Mouse (Mus musculus) cerebellum, postnatal 14 days (tissue): ENCODE measurements around the gene Rbfox1.
A peak's percentile ranks its signal among the peaks of the same experiment; 100 is the strongest.

ENCODE experiments used
- DNase-seq, 2 experiments: peaks; one replicate each; pipeline ENCODE4 v3.0.0; 2021; ENCODE audit warnings: mixed read lengths in 2 of 2

Rbfox1 gene

GRCm38 (mm10) chr16:7097951-7098710, 1213.0 kb downstream of the Rbfox1 start:
- peak; percentile 64 to 73 for DNase-seq

GRCm38 (mm10) chr16:7099506-7100300, 1214.5 kb downstream of the Rbfox1 start:
- peak; percentile 91 to 93 for DNase-seq

GRCm38 (mm10) chr16:7102486-7102885, 1217.3 kb downstream of the Rbfox1 start:
- peak; percentile 36 to 70 for DNase-seq

GRCm38 (mm10) chr16:7103301-7103700, 1218.1 kb downstream of the Rbfox1 start:
- peak; percentile 41 to 60 for DNase-seq

- no peak for DNase-seq
These were observed 1221.4 kb downstream of the Rbfox1 start for GRCm38 (mm10) chr16:7106450-7107015.

GRCm38 (mm10) chr16:7115945-7116344, 1230.8 kb downstream of the Rbfox1 start:
- DNase-seq = no peak

- DNase-seq = no peak
These were observed 1244.4 kb downstream of the Rbfox1 start for GRCm38 (mm10) chr16:7129591-7129990.

- no peak for DNase-seq
These were observed 1247.3 kb downstream of the Rbfox1 start for GRCm38 (mm10) chr16:7132434-7132833.

- DNase-seq = peak in 1 of 2 experiments; percentile 22
These were observed 1251.8 kb downstream of the Rbfox1 start for GRCm38 (mm10) chr16:7136971-7137370.

- DNase-seq = no peak
These were observed 1254.3 kb downstream of the Rbfox1 start for GRCm38 (mm10) chr16:7139480-7139879.

GRCm38 (mm10) chr16:7140909-7141308, 1255.8 kb downstream of the Rbfox1 start:
- no peak for DNase-seq

GRCm38 (mm10) chr16:7145505-7145904, 1260.3 kb downstream of the Rbfox1 start:
- DNase-seq = no peak

GRCm38 (mm10) chr16:7146454-7146853, 1261.3 kb downstream of the Rbfox1 start:
- DNase-seq = no peak

- DNase-seq = peak; percentile 57 to 71
These were observed 1262.7 kb downstream of the Rbfox1 start for GRCm38 (mm10) chr16:7147884-7148283.

GRCm38 (mm10) chr16:7149106-7149899, 1264.1 kb downstream of the Rbfox1 start:
- DNase-seq = no peak

- DNase-seq = no peak
These were observed 1265.1 kb downstream of the Rbfox1 start for GRCm38 (mm10) chr16:7150201-7150791.

GRCm38 (mm10) chr16:7152401-7152800, 1267.2 kb downstream of the Rbfox1 start:
- DNase-seq = no peak

- DNase-seq = no peak
These were observed 1269.5 kb downstream of the Rbfox1 start for GRCm38 (mm10) chr16:7154671-7155070.

- DNase-seq = no peak
These were observed 1274.0 kb downstream of the Rbfox1 start for GRCm38 (mm10) chr16:7158856-7159826.

- DNase-seq = no peak
These were observed 1274.7 kb downstream of the Rbfox1 start for GRCm38 (mm10) chr16:7159827-7160217.

GRCm38 (mm10) chr16:7162168-7162567, 1277.0 kb downstream of the Rbfox1 start:
- no peak for DNase-seq
